Mouse (Mus musculus): ENCODE measurements around the gene Sipa1l1. TPM values are rescaled to one million over a fixed set of nuclear protein-coding genes. Genes with fewer than 3 reads are reported as not detected.

Gene Sipa1l1
- polyA plus RNA-seq, 1 experiment from 2014 or later: 37.0 TPM

DNA sequence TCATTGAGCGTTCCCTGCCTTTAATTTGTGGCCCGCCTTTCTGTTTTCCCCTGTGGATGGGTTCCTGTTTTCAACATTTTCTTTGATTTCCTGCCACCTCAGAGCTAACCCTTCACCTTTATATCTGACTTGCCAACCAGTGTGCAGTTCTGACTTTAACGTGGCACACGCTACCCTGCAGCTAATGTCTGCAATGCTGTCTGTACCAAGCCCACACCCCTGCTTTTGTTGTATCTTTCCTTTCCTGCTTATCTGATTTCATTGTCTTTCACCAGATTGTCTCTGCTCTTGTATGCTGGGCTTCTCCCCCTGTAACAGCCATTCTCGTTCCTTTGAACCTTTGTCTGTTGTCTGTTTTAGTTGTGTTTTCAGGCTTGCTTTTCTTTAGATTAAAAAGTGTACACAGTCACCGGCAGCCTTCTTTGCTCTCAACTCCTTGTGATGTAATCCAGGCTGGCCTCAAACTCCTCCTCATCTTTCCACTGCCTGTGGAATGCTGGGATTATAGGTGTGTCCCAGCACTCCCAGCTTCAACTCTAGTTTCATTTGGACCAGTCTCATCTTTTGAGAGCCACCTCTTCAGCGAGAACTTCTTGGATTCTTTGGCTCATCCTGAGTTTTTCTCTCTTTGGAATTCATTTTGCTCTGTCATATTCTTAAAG, 18.2 kb downstream of the Sipa1l1 start:
- H3K27ac ChIP-seq: 0 out of 2 replicates have a peak overlapping the region, but pooled peaks have one; percentile 19
- H3K36me3 ChIP-seq: peaks cover 14% of the 10 kb centered on the region
- no peaks in the 10 kb centered on the region for H3K27me3 ChIP-seq (ENCODE audit: low read depth, poor library complexity, severe bottlenecking)
- H3K9me3 ChIP-seq (replicated peaks): no peaks in the 10 kb centered on the region
- no peak for DNase-seq (ENCODE audit: low spot score)
- H3K4me3 ChIP-seq: no peak overlapping the region
- 80% methylated on average over 7 of the region's 7 CpGs for WGBS
- H3K4me1 ChIP-seq: peaks cover 42% of the 10 kb centered on the region

DNA sequence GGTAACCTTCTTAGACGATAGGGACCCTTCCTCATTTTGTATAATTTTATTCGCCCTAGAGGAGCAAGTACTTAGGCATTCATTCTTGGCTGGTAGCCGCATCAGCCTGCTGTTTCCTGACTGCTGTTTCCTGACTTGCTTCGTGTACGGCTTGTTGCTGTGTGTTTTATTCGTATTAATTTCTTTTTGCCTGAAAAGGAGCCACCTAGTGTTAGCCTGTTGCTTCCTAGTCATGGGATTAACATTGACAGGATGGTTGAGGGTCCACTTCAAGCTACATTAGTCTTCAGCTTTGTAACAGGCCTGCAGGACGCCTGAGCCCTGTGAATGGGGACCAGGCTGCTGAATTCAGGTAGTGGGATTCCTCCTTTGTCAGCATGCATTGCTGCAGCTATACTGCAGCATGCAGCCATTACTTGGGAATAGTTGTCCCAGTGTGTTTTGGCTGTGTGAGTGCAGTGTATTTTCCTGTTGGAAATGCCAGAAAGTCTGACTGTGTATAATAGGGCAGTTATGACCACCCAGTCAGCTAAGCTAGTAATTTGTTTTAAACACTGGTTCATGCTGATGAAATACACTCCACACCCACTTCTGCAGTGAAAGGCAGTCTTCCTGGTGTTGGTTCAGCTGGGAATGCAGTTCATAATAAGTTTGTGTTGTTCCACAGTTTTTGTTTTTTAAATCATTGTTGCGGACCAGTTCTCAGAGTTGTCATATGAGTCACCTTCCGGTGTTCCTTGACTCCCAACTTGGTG, 19.4 kb downstream of the Sipa1l1 start:
- DNase-seq (ENCODE audit: low spot score): no peak
- H3K27ac ChIP-seq: peak overlapping the region; percentile 72
- 79% methylated on average over 9 of the region's 9 CpGs for WGBS

DNA sequence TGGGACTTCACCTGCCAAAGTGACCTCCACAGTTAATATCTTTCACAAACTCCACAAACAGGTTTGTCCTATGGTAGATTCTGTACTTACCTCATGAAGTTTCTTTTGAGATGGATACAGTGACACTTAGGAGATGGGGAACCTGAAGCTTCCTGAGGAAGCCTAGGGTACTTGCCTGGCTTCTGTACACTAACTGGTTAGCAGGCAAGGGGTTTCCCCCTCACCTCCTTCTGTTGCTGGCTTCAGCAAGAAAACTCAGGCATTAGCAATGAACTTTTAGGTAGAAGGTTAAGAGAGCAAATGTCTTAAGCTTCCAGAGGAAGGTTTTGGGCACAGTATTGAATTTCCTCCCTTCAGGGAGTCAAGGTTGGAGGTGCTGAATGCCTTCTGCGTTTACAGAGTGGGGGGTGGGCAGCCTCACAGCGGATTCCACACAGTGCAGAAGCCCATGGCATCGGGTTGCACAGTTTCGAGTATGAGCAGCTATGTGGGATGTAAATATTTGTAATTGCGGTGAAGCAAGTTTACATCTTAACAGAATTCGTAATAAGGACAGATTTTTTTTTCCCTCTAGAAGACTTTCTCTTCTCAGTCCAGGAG, 20.1 kb downstream of the Sipa1l1 start:
- Histone ChIP-seq H3K9me3 (replicated peaks) (no peaks in the 10 kb centered on the region), H3K4me3 (no peak overlapping the region), H3K27ac (peak overlapping the region; percentile 72), H3K27me3 (ENCODE audit: low read depth, poor library complexity, severe bottlenecking) (no peaks in the 10 kb centered on the region), H3K36me3 (no peaks in the 10 kb centered on the region; the same call in 1 of the 2 replicates), H3K4me1 (peaks cover 56% of the 10 kb centered on the region)
- WGBS: 23% methylated on average over 6 of the region's 6 CpGs
- no peak for DNase-seq (ENCODE audit: low spot score)

More for the DNA sequence above, 19.4 kb downstream of the Sipa1l1 start:
- H3K36me3 ChIP-seq: peaks cover 3% of the 10 kb centered on the region; the same call in 1 of the 2 replicates
- H3K27me3 ChIP-seq (ENCODE audit: low read depth, poor library complexity, severe bottlenecking): no peaks in the 10 kb centered on the region
- H3K9me3 ChIP-seq (replicated peaks): no peaks in the 10 kb centered on the region
- H3K4me3 ChIP-seq: no peak overlapping the region
- H3K4me1 ChIP-seq: peaks cover 49% of the 10 kb centered on the region

DNA sequence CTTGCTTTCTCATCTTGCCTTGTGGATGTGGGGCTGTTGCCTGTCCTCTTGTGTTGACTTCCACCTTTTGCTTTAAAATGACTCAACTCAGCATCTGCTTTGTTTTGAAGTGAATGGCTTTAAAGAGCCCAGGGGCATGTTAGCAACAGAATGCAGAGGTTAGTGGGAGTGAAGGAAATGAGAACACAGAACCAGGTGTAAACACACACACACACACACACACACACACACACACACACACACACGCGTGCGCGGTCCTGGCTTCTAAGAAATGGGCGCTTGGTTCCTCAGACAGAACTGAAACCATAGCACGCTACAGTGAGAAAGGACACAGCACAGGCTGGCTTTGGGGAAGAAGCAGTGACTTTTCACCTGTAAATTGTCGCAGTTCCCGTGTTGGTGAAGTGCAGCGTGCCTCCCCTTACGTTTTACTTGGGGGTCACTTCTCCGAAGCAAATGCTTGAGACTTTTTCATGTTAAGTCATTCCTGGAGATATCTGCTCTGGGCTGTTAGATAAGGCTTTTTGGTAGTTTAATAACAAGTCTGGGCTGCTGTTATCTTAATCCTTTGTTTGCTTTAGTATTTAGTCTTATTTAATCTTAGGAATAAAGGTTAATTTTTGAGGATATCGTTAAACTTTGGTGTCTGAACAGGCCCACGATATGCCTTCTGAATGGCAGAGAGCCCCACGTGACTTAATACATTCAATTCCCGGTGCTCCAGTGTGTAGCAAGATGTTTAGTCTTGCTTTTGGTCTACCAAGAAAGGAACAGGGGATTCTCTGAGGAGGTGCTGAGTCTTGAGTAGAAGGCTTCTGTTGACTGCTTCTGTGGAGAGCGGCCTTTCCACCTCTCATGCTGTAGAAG, 20.8 kb downstream of the Sipa1l1 start:
- Histone ChIP-seq H3K36me3 (no peaks in the 10 kb centered on the region), H3K27ac (peak overlapping the region; percentile 72), H3K4me1 (peaks cover 62% of the 10 kb centered on the region), H3K27me3 (ENCODE audit: low read depth, poor library complexity, severe bottlenecking) (no peaks in the 10 kb centered on the region), H3K9me3 (replicated peaks) (no peaks in the 10 kb centered on the region), H3K4me3 (no peak overlapping the region)
- no peak for DNase-seq (ENCODE audit: low spot score)
- 90% methylated on average over 16 of the region's 16 CpGs for WGBS

DNA sequence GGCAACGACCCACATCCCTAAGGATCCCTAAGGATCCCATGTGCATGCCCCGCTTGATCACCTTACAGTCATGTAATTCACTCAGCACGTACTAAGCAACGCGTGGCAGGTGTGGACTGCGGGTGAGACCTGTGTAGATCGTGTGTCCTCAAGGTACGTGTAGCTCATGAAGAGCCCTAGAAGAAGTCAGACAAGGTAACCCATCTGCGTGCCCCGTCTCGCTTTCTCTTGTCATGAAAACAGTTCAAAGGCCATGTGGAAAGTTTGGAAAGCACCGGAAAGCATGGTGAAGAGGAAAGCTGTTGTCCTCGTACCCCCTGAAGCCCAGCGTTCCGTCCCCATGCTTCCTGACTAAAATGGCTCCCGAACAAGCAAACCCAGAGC, 21.5 kb downstream of the Sipa1l1 start:
- 95% methylated on average over 16 of the region's 16 CpGs for WGBS
- Histone ChIP-seq H3K36me3 (no peaks in the 10 kb centered on the region), H3K9me3 (replicated peaks) (no peaks in the 10 kb centered on the region), H3K4me1 (peaks cover 68% of the 10 kb centered on the region), H3K27ac (peak overlapping the region; percentile 72; the same call in 1 of the 2 replicates), H3K4me3 (no peak overlapping the region), H3K27me3 (ENCODE audit: low read depth, poor library complexity, severe bottlenecking) (no peaks in the 10 kb centered on the region)
- no peak for DNase-seq (ENCODE audit: low spot score)

DNA sequence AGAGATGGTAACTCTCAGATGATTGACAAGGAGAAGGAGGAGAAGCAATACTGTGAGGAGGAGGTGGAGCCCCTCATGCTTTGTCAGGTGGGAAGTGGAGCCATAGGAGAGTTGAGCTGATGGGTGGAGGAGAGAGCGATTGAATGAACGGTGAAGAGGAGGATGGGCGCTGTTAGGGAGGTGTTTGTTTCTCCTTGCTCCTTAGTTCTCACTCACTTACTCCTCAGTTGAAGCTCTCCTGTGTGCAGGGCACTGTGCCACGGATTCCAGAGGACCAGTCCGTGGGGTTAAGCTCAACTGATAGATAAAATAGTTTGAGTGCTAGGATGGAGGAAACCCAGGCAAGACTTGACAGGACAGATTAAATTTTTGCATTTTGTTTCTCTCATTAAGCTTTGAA, 22.6 kb downstream of the Sipa1l1 start:
- Histone ChIP-seq H3K9me3 (replicated peaks) (no peaks in the 10 kb centered on the region), H3K27ac (no peak overlapping the region), H3K4me1 (peaks cover 80% of the 10 kb centered on the region), H3K36me3 (no peaks in the 10 kb centered on the region), H3K4me3 (no peak overlapping the region), H3K27me3 (ENCODE audit: low read depth, poor library complexity, severe bottlenecking) (no peaks in the 10 kb centered on the region)
- WGBS: 82% methylated on average over 5 of the region's 5 CpGs
- DNase-seq (ENCODE audit: low spot score): no peak

DNA sequence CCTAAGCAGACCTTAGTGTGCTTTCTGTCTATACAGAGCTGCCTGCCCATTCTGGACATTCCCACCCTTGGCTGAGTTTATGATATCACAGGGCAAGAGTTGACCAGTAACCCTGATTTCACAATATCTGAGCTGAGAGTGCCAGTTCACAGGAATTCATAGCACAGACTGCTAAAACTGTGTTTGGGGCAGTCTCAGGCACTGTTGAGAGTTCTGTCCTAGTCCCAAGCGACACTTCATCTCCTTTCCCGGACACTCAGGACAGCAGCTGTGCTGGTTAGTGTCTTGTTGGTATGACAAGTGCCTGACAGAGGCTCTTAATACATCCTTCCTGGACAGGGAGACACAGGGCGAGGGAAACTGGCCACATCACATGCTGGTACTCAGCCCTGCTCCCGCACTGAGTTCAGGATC, 23.5 kb downstream of the Sipa1l1 start:
- 69% methylated on average over 4 of the region's 4 CpGs for WGBS
- DNase-seq (ENCODE audit: low spot score): no peak
- H3K4me1 ChIP-seq: peaks cover 71% of the 10 kb centered on the region
- H3K4me3 ChIP-seq: no peak overlapping the region
- no peaks in the 10 kb centered on the region for H3K36me3 ChIP-seq
- no peaks in the 10 kb centered on the region for H3K27me3 ChIP-seq (ENCODE audit: low read depth, poor library complexity, severe bottlenecking)
- H3K27ac ChIP-seq: no peak overlapping the region
- H3K9me3 ChIP-seq (replicated peaks): no peaks in the 10 kb centered on the region

DNA sequence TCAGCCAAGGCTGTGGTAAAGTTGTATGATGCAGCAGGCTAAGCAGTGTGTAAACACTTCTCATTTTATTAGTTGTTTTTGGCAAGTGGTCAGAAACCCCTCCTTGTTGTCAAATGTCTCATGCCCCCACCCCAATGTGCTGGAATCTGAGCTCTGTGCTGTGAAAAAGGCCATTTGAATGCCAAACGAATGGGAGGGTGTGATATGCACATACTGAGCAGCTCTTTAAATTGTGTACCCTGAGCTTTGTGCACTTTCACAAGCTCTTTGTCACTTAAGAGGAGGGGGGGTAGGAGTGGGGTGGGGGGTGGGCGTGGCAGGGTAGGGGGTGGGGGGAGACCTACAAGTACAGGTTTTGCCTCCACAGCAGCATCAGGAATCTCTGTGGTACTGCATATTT, 24.4 kb downstream of the Sipa1l1 start:
- no peak overlapping the region for H3K4me3 ChIP-seq
- WGBS: 62% methylated on average over 2 of the region's 2 CpGs
- H3K4me1 ChIP-seq: peaks cover 63% of the 10 kb centered on the region
- H3K27ac ChIP-seq: no peak overlapping the region
- no peaks in the 10 kb centered on the region for H3K9me3 ChIP-seq (replicated peaks)
- no peaks in the 10 kb centered on the region for H3K36me3 ChIP-seq
- no peak for DNase-seq (ENCODE audit: low spot score)
- no peaks in the 10 kb centered on the region for H3K27me3 ChIP-seq (ENCODE audit: low read depth, poor library complexity, severe bottlenecking)

DNA sequence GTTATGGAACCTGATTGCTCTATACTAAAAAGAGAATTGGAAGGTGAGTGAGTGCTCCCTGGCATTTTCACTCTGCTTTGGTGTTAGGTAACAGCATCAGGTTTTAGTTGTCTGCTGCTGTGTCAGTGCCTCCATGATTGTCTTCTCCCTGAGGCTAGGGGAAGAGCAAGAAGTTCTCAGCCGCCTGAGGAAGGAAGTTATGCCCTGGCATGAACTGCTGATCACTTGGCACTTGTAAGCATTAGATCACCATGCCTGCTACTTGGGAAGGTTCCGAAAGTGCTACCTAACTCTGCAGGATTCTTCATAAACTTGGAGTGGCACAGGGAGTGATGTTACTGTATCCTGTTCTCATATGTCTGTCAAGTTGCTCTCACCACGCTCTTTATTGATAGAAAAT, 25.8 kb downstream of the Sipa1l1 start:
- Histone ChIP-seq H3K4me3 (no peak overlapping the region), H3K36me3 (no peaks in the 10 kb centered on the region), H3K4me1 (peaks cover 49% of the 10 kb centered on the region), H3K27me3 (ENCODE audit: low read depth, poor library complexity, severe bottlenecking) (no peaks in the 10 kb centered on the region), H3K9me3 (replicated peaks) (no peaks in the 10 kb centered on the region), H3K27ac (0 out of 2 replicates have a peak overlapping the region, but pooled peaks have one; percentile 16)
- 79% methylated on average over 3 of the region's 3 CpGs for WGBS
- no peak for DNase-seq (ENCODE audit: low spot score)

DNA sequence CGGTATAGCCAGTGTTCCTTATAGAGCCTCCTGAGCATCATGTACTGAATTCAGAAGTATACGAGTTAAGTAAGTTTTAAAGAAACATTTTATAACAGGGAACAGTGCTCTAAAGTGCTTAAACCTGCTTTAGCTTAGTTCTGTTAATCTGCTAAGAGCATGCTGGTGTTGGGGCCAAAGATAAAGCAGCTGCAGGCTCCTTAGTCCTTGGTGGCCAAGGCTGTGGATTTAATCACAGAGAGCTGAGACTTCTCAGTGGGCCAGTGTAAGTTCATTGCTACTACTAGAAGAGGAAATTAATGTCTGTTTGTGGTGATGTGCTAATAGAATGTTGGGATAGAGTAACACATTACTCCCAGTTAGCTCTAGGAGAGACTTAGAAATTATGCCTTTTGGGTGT, 27.1 kb downstream of the Sipa1l1 start:
- H3K36me3 ChIP-seq: 0 out of 2 replicates have a peak, but pooled peaks cover 4% of the 10 kb centered on the region
- no peaks in the 10 kb centered on the region for H3K9me3 ChIP-seq (replicated peaks)
- peaks cover 39% of the 10 kb centered on the region for H3K4me1 ChIP-seq
- H3K27ac ChIP-seq: no peak overlapping the region
- no peak overlapping the region for H3K4me3 ChIP-seq
- no peak for DNase-seq (ENCODE audit: low spot score)
- 84% methylated on average over 2 of the region's 2 CpGs for WGBS
- H3K27me3 ChIP-seq (ENCODE audit: low read depth, poor library complexity, severe bottlenecking): no peaks in the 10 kb centered on the region

DNA sequence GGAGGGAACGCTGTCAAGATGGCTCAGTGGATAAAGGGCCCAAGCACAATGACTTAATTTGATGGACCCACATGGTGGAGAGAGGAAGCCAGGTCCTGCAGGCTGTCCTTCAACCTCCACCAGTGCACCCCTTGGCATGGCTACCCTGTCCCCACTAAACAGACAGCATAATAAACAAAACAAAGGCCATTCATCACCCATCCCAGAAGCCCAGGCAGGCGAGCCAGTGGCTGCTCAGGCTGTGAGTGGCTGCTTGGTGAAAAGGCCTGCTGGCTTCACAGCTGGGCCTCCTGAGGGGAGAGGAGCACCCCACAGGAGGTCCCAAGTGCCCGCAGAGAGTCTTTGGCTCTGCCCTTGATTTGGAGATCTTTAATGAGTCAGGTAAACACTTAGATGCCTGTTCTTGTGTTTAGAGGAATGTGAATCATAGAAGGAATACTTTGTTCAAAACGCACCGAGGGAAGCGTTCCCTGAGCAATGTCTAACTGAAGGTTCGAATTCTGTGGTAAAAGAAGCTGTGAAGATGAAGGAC, 27.6 kb downstream of the Sipa1l1 start:
- 0 out of 2 replicates have a peak, but pooled peaks cover 4% of the 10 kb centered on the region for H3K36me3 ChIP-seq
- H3K4me1 ChIP-seq: peaks cover 39% of the 10 kb centered on the region
- no peak overlapping the region for H3K4me3 ChIP-seq
- no peak for DNase-seq (ENCODE audit: low spot score)
- WGBS: 45% methylated on average over 7 of the region's 7 CpGs
- no peaks in the 10 kb centered on the region for H3K9me3 ChIP-seq (replicated peaks)
- no peak overlapping the region for H3K27ac ChIP-seq
- H3K27me3 ChIP-seq (ENCODE audit: low read depth, poor library complexity, severe bottlenecking): no peaks in the 10 kb centered on the region

DNA sequence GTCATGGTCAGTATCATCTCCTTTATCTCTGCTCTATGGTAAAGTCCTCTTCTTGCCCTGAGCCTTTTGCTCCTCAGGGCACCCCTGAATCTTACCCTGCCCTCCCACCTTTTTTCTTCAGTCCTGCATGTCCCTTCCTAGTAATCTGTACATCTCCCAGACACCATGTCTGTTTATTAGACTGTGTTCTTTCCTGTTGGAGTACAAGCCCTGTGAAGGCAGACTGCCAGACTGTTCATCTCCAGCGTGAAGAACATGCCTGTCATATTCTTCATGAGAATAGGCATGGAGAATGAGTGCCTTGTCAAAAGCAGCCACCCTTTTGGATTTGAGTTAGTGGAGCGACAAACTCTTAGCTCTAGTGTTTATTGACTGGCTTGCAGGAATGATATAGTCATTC, 28.1 kb downstream of the Sipa1l1 start:
- WGBS: 72% methylated on average over 2 of the region's 2 CpGs
- H3K4me1 ChIP-seq: peaks cover 39% of the 10 kb centered on the region
- H3K27me3 ChIP-seq (ENCODE audit: low read depth, poor library complexity, severe bottlenecking): no peaks in the 10 kb centered on the region
- DNase-seq (ENCODE audit: low spot score): no peak
- H3K36me3 ChIP-seq: 0 out of 2 replicates have a peak, but pooled peaks cover 4% of the 10 kb centered on the region
- H3K27ac ChIP-seq: no peak overlapping the region
- no peaks in the 10 kb centered on the region for H3K9me3 ChIP-seq (replicated peaks)
- H3K4me3 ChIP-seq: no peak overlapping the region

Measured in limb, embryonic 10.5 days (tissue).